Mouse (Mus musculus) T-cell, adult 2 months (primary cell): ENCODE measurements at regions not wholly inside any gene's neighbourhood (a gene's known extent, or its start where the extent isn't known, plus 50 kb on each side); places are given as distances from the start of the nearest gene placed in this dataset.
"Not testable (repeated sequence)": the region's sequence is repeated elsewhere in the genome, so short reads cannot be mapped to it uniquely, and the experiment has no call there.

Experiments
- DNase-seq: peaks from one replicate; pipeline ENCODE4 v3.0.0; 2022; ENCODE audit warnings: low spot score

DNA sequence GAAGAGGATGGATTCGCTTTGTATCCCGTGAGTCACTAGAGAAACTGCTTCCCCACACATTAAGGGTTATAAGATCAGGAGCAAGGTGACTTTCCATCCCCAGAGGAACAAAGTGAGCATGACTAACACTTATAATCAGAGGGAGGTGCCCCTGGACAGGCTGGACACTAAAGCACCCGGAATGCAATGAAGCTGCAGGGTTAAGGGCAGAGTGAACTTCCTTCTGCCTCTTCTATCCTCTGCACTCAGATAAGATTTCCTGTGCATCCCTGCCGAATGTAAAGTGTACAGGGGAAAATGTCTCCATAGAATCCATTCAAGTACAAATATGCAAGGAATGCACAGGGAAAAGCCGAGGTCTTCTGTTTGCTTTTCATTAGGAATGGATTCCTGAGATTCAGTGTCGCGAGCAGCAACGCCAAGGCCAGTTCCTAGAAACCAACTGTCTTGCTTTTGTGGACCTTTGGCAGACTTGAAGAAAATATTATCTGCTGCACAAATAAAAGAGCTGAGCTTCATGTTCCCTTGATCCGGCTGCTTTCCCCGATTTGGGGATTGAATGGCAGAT is 58.5 kb upstream of the Fbxl7 start:
- DNase-seq = no peak

DNA sequence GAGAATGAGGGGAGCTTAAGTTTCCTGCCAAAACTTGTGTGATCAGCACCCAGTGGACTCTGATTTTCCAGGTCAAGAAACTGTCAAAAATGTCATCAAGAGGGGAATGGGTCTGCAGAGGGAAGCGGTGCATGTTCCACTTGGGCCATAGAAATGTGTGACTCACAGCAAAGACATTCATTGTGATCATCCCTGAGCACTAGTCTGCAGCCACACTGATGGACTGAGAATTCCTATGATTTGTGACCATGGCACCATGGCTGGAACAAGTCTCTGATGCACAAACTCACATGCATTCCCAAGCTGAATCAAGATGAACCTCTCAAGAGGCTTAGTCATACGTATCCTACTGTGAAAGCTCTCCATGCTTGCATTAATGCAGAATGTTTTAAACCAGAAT is 63.6 kb upstream of the Fbxl7 start:
- DNase-seq = no peak

DNA sequence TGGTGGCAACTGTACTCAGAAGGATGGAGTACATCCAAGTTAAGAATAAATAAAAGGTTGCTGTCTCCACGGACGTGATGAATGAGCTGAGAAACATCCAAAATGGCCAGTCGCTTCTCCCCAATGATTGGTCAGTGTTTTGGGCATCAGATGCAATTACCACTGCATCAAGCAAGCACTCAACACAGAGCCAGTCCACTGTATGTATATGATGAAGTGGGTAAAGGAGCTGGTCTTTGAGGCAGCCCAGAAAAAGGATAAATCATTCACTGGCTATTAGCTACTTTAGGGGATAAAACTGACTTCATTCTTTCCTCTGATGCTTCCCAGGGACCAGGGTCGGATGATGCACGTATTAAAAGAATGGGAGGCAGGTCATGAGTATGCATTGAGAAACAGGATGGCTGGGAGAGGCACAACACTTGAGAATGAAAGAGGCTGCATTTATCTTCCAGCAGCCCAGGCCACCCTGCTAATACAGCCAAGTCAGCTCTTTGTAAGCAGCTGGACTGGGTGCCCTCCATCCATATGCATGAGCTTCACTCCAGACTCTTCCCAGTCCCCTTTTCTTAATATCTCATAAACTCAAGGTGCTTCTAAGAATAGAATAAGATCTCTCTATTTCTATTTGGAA is 73.1 kb upstream of the Fbxl7 start:
- DNase-seq = no peak

DNA sequence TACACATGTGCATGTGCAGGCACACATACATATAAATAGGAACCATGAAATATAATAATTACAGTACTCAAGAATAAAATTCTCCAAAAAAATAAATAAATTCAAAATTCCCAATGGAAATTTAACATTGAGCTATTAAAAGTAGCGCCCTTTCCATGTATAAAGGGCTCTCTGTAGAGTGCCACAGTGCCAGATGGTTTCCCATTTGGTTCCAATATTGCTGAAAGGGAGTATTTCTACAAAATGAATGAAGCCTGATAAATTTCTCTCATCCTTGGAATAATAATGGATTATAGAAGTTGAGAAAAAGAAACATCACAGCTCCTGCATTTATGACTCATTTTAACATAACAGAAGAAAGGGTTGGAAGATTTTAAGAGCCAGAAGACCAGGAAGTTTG is 75.4 kb upstream of the Fbxl7 start:
- DNase-seq = no peak

DNA sequence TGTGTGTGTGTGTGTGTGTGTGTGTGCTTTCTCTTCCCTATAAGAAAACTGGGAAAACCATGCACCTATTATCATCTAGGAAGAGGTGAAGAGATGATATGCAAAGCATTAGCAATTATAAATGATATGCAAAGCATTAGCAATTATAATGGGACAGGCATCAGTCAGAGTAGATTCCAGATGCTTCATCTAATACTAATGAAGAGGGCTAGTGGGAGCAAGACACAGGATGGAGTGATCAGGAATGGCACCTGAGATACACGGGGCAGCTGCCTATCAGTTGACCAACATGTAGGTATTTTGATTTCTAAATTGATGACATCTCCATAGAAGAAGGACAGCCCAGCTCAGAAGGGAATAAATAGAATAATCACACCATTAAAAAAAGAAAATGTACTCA is 97.7 kb upstream of the Fbxl7 start:
- no peak for DNase-seq

DNA sequence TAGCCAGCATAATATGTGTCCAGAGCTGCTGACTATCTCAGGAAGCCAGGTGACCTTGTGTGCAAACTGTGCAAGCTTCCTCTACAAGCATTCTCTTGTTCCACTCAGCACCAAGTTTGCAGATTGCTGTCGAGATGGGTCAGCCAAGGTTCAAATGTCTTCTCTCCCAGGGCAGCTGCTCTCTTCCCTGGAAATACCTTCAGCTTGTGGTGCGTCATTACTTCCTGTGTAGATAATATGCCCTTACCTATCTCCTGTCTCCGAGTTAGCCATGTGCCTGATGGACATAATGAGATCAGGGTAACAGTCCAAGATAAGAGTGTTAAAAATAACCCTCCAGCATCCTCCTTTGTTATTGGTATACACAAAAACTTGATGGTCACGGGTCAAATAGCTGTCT is 113.7 kb upstream of the Fbxl7 start:
- no peak for DNase-seq

DNA sequence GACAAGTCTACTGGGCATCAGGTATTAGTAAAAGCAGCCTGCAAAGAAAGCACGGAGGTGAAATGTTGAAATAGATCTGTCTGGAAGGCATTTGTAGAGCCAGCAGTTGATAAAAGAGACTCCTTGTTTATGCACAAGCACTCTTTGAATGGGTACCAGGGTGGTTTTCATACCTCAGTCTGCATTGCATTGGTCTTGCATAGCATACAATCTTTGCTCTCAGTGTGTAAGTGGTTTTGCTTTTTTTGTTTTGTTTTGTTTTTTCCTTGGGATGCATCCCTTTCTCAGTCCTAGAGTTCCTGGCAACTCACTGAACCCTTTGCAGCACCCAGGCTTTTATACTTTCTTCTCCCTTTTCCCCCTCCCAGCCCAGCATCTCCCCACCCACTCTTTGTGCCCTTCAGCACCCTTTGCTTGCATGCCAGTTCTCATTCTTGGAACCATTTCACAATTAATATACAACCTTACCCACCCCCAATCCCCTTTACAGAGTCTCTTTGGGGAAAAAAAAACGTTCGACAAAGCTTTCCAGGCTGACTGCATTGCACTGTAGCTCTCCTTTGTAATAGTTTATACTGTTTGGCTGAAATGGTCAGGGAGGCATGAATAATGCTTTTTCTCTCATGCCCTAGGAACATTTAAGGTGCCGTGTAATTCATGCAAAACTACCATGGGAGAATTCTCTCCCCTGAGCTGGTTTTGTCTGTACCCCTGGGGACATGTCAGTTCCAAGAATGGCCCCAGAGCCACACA is 118.7 kb upstream of the Fbxl7 start:
- DNase-seq = no peak

DNA sequence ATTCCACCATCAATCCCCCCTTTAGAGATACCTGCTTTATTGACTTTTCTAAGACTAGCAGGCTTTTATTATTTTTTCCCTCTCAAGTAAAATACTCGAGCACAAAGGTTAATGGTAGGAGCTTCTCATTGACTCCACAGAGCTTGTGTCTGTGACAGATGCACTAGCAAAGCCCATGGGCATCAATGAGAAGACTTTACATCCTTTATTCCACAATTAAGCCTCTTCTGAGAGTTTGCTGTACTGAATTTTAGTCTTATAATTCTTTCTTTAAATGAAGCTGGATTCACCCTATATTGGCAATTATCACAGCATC is 119.2 kb upstream of the Fbxl7 start:
- no peak for DNase-seq

DNA sequence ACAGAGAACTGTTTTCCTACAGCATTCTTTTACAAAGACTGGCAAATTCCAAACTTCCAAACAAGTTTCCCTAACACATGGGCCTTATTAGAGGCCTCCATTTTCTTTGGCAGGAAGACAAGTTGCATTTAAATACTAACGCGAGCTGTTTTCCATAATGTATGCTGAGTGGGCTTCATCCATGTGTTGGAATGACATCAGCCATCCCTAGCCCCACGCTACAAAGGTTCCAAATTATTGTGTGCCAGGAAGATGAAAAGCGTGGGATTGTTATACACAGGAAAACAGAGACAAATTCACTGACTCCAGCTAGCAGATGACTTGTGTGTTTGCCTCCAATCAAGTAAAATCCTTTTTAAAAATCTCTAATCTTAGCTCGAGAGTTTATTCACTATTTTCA is 125.1 kb upstream of the Fbxl7 start:
- no peak for DNase-seq

DNA sequence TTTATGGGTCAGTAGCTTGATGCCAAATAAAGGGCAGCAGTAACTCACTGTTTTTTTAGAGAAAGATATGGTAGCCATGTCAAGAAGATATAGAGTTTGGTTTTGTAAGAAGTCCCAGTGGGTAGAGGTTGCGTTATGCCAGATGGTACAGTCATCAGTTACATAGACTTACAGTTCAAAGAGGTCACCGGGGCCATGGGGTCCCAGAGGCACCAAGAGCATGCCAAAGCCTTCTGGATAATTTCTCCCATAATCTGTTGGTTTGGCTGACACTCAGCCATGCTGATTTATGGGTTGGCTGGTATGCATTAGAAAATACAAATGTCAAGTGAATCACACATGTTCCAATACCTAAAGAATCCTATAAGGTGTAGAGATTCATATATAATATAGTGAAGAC is 137.9 kb upstream of the Fbxl7 start:
- DNase-seq = no peak

DNA sequence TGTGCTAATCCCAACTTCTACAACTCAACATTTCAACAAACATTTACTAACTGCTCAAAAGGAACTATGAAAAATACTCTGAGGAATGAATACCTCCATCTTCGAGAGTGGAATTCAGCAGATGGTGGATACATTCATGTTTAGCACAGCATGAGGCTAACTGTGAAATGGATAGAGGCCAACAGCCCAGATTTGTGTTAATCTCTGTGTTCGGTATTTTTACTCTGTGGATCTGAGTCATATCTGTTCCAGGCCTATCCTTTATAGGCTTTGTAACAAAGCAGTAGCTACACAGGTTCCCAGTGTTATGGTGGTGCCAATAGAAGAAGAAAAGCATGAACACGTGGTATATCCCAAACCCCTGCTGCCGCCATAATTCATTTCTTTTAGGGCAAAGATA is 148.4 kb upstream of the Fbxl7 start:
- no peak for DNase-seq

DNA sequence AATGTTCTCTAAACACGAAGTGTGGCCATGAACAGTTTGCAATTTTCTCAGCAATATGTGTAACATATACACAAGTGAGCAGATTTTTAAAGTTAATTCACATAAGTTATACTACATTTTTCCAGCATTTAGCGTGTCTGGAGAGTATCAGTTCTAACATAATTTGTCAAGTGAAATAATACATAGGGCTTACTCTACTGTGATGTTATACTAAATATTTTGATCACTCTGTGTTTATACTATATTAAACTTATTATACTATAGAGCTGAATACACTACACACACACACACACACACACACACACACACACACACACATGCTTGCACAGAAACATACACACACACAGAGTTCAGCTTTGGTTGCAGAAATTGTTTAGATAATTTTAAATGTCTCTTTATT is 155.3 kb upstream of the Fbxl7 start:
- no peak for DNase-seq

DNA sequence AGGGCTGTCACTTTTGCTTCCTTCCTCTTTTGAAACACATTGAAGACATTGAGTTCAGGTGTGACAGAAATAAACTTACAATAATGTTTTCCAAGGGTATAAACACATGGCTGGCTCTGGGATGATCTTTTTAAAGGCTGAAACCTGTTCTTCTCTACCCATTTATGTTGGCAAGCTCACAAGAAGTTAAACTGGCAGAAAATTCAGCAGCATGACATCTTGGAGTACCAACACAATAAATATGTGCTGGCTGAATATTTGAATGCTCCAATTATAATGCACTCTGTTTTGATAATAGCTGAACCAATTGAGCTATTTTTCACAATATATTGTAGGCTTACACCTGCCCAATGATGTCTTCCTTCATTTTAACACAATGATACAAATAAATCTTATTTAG is 168.1 kb upstream of the Fbxl7 start:
- no peak for DNase-seq

DNA sequence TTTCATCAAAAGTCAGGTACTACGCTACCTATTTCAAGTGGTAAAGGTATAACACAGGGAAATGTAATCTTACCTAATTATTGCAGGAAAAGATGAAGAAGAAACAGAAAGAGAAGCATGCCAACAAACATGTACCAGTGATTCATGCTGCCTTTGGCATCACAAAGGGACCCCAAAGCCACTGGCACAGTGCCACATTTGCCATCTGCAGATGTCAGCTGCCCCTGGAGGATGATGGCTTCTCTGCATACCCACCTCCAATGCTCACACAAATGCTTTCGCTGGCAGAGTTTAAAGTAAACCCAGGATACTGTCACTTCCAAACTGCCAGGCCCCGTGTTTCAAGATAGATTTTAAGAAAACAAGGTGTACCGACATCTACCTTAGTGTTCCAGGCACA is 168.6 kb upstream of the Fbxl7 start:
- DNase-seq = no peak

DNA sequence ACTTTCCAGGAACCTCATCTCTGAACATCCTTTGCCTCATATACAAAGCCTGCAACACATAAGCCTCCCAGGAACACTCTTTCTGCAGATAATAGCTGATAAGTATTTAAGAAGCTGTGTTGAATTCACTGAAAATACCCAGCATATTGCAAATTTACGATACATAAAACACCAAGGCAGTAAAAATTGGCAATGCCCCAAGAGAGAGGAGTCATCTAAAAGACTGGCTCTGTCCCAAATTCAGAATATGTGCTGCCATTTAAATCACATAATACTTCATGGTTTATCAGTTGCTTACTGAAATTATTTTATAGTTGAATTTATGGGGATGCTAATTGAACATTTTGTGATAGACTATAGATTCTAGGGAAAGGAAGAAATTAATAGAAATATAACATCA is 172.3 kb upstream of the Fbxl7 start:
- DNase-seq = no peak

DNA sequence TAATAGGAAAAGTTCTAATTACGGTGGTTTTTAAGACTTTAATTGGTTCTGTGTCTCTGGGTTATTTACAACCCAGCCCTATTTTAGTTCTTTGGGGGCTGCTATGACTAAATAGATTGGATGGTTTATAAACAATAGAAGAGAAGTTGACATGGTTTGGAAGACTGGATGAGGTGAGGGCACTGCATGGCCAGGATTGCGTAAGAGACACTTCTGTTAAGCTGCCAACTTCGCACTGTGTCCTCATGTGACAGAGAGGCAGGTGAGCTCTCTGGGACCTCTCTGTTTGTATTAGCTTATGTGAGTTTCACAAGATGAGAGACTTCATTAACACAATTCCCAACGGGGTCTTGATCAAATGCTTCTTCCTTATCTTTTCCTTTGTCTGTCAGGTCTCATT is 182.5 kb upstream of the Fbxl7 start:
- DNase-seq = no peak

DNA sequence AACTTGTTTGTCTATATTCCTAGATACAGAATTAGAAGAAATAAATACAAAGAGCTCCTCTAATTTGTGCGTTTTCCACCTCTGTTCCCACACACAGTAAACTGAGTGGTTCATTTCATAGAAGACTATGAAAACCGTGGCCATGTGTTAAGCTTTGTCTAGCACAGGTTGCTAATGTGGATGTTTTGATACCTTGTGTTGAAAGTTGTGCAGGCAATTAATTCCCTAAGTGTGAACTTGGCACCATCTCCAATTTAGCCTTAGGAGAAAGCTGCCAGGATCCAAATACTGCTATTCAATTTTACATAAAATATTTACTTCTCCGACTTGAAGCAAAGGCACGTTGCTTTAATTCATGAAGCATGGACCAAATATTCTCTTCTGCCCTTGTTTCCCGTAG is 187.4 kb upstream of the Fbxl7 start:
- no peak for DNase-seq

DNA sequence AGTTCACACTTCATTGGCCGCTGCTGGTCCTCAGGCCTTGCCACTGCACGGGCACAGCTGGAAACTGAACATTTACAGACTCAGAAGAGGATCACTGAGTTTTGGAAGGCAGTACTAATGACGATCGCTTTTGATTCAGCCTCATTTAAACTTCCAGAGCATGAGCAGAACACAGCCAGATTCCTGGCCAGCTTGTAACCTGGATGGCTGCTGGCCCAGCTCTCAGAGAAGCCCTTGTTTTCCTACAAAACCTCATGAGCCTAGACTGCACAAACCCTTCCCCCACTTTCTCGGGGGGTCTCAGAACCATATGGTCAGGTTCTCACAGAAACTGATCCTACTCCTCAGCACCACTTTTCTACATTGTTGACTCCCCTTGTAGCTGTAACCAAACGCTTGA is 188.2 kb upstream of the Fbxl7 start:
- DNase-seq = no peak

DNA sequence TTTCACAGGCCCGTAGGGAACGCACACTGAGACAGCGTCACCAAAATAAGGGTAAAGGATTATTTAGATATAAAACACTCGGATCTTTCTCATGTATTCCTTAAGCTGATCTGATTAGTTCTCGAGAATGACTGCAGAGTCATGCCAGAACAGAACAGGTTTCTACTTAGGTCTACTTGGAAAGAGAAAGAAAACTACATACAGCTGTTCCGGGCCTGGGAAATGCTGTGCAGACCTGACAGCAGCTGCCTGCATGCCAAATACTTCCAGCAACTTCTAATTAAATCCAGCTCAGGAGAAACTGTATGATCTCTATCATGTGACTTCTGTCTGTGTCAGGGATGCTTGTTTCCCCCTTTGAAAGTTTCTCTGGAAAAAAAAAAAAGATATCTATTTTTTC is 193.8 kb upstream of the Fbxl7 start:
- no peak for DNase-seq

DNA sequence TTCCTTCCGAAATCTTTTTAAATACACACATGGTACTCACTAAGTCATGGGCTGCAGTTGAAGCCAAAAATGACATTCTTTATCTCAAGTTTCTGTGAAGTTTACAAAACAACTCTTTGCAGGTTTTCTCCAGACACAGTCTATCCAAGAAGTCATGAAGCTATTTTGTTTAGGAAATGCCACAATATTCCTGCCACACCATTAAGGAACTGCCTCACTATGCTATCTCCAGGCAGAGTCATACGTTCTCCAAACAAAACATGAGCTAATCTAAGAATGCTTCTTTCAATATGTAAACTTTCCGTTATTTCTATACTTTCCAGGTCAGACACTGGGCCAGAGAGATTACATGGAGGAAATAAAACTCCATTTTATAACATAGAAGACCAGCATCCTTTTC is 198.7 kb upstream of the Fbxl7 start:
- no peak for DNase-seq

DNA sequence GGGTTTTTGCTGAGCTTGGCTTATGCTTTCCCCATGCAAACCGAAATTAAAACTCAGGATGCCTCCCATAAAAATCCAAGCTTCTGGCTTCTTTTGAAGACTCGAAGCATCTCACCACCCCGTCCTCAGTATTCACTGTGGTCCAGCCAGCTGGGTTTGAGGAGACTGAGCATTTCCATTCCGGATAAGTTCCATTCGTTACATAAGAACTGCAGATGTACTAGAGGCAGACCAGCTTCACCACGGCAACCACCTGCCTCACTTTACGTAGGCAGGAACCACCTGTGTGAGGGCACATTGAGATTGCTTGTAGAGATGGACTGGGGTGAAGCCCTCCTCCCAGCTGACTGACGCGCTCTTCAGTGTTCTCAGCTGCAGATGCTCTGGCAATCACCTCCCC is 199.9 kb upstream of the Fbxl7 start:
- no peak for DNase-seq

DNA sequence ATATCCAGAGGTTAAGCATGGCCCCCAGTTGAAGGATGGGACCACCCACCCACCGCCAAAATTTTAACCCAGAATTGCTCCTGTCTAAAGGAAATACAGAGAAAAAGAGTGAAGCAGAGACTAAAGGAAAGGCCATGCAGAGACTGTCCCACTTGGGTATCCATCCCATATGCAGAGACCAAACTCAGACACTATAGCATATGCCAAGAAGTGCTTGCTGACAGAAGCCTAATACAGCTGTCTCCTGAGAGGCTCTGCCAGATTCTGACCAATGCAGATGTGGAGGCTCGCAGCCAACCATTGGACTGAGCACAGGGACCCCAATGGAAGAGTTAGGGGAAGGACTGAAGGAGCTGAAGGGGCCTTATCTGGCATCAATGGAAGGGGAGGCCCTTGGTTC is 206.2 kb upstream of the Fbxl7 start:
- DNase-seq = not testable (repeated sequence)

DNA sequence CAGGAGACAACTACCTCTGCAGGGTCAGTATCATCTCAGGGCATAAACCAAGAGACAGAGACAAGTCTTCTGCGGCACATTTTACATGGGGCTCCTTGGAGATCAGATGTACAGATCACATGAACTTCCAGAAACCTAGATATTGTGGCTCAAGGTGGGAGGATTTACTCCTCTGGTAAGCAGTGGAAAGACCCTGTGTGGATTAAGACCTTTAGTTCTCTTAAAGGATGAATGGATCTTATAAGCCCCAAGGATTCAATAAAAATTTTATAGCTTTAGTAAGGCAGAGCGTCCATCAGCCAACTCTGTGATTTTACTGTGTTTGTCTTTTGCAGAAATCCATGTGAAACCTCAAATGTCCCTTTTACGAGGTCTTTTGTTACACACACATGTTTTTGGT is 213.8 kb upstream of the Fbxl7 start:
- DNase-seq = no peak

DNA sequence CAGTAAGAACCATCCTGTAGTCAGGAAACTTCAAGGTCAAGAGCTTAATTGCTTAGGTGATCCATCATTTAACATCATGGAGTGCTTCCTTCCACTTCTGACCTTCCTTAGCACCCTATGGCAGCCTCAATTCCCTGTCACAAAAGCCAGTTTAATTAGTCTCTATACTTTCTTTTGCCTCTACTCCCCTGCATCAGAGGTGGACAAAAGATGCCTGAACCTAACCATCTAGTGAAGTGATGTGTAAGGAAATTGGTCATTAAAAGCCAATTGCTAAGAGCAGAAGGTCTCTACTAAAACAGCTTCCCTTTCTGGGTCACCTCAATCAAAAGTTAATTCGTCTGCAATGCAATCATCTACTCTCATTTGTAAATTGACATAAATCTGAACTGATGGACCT is 234.3 kb upstream of the Fbxl7 start:
- no peak for DNase-seq
